Mouse (Mus musculus) C2C12 (cell line): ENCODE data around the gene Nrp1.

Experiments
- CTCF ChIP-seq: IDR thresholded peaks from one replicate; pipeline ENCODE4 v1.5.1; 2011; ENCODE audit not compliant: control insufficient read depth, insufficient read depth, insufficient read length
- MAX ChIP-seq: IDR thresholded peaks from one replicate; pipeline ENCODE4 v1.6.1; 2011; ENCODE audit warnings: mild to moderate bottlenecking, control low read depth
- MYOG ChIP-seq: IDR thresholded peaks from one replicate; pipeline ENCODE4 v1.6.1; 2011; ENCODE audit not compliant: control insufficient read depth, insufficient read length; ENCODE audit errors: extremely low read depth
- USF1 ChIP-seq: IDR thresholded peaks from one replicate; pipeline ENCODE4 v1.6.1; 2011; ENCODE audit warnings: low read depth, mild to moderate bottlenecking, control low read depth, moderate library complexity

DNA sequence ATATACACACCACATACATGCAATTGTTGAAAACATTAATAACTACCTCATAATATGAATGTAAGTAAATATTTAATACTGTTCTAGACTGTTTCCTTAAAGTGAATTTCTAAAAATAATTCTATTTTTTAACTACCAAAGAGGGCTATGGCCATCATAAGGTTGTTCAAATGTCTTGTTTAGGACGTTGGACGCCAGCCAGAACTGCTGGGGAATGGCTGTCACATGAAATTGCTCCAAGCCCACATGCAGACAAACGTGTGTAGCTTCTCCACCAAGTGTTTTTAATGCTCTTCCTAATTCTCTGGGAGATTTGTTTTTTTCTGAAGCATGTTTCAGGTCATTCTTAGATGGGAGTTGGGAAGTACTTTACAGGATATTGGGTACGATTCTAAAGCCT, 55.0 kb downstream of the Nrp1 start:
- TF ChIP-seq CTCF (no peak), USF1 (no peak), MAX (no peak), MYOG (no peak)
